Mouse (Mus musculus) liver, embryonic 11.5 days (tissue): ENCODE results near the gene Sirt6. TPM values are rescaled to one million over a fixed set of nuclear protein-coding genes. Genes with fewer than 3 reads are reported as not detected.

Experiments
- ATAC-seq: fragments of 200-750 bp; cut with Nextera tagmentation; replicated peaks from 2 replicates; pipeline ENCODE4 v1.8.0; 2017; ENCODE audit warnings: moderate number of reproducible peaks, mild to moderate bottlenecking, moderate TSS enrichment, moderate library complexity; ENCODE audit not compliant: low FRiP score
- DNase-seq: peaks from one replicate; pipeline ENCODE4 v3.0.0-alpha.2; 2017; ENCODE audit warnings: low spot score
- H3K27ac ChIP-seq: fragments of 300-500 bp; sonication (generic); 2 replicates; pipeline ENCODE4 v1.5.1; 2014; ENCODE audit warnings: mild to moderate bottlenecking, low read depth, low read length, control low read depth
- H3K27me3 ChIP-seq: fragments of 300-500 bp; sonication (generic); replicated peaks from 2 replicates; pipeline ENCODE4 v1.6.1; 2014; ENCODE audit warnings: low read length, mixed read lengths; ENCODE audit not compliant: control insufficient read depth, insufficient read depth
- H3K36me3 ChIP-seq: fragments of 300-500 bp; sonication (generic); 2 replicates; pipeline ENCODE4 v1.6.1; 2014; ENCODE audit warnings: mild to moderate bottlenecking, low read length, moderate library complexity, mixed read lengths; ENCODE audit not compliant: control insufficient read depth, insufficient read depth
- H3K4me1 ChIP-seq: fragments of 300-500 bp; sonication (generic); replicated peaks from 2 replicates; pipeline ENCODE4 v1.6.1; 2014; ENCODE audit warnings: low read length, mixed read lengths; ENCODE audit not compliant: control insufficient read depth, insufficient read depth
- H3K4me2 ChIP-seq: fragments of 300-500 bp; sonication (generic); 2 replicates; pipeline ENCODE4 v1.6.1; 2014; ENCODE audit warnings: mild to moderate bottlenecking, control low read depth, moderate library complexity
- H3K4me3 ChIP-seq: fragments of 300-500 bp; sonication (generic); 2 replicates; pipeline ENCODE4 v1.5.1; 2014; ENCODE audit warnings: low read depth, low read length, control low read depth
- H3K9ac ChIP-seq: fragments of 300-500 bp; sonication (generic); 2 replicates; pipeline ENCODE4 v1.6.1; 2014; ENCODE audit warnings: low read depth, low read length, control low read depth
- H3K9me3 ChIP-seq: fragments of 300-500 bp; sonication (generic); 2 replicates; pipeline ENCODE4 v1.6.1; 2016; ENCODE audit warnings: low read length, inconsistent platforms, mixed read lengths; ENCODE audit not compliant: control insufficient read depth
- WGBS: fragments of 180-500 bp; shearing (Covaris S2); extraction: QIAGEN DNeasy Blood & Tissue Kit; methylation state at CpG from one replicate; pipeline ENCODE4 v1.1.7; 2014; 5-methylcytosine and 5-hydroxymethylcytosine counted together
- polyA plus RNA-seq: library from polyadenylated mRNA; unstranded; fragments of >200 nt; fragmentation: Nextera tagmentation; extraction: Ambion mirVana; gene quantifications from 2 replicates; pipeline ENCODE4 v1.2.1, GENCODE M21; 2014

Gene Sirt6
- polyA plus RNA-seq, 1 experiment from 2014 or later, result 22.9 TPM

DNA sequence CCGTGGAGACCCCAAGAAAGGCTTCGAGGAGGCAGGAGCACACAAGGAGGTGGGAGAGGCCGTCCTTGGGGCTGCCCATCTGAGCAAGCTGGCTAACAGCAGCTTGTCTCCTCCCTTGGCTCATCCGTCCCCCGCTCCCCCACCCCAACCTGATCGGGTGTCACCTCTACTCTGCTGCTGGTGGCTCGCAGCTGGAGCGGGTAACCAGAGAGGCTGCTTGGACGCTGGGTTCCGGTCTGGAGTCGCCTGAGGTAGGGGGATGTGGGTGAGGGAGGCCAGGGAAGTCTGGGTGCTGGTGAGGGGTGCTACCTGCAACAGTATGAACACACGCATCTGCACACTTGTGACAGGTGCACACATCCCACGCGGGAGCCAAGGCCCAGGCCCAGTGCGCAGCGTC, 793 bp upstream of the Sirt6 start, which contains the start of gene Ankrd24:
TSS of gene Ankrd24 (plus strand) at position 151 of the 400 bp plus-strand sequence.
- Histone ChIP-seq H3K27ac (peak within 1 kb of the TSS; percentile 92), H3K4me3 (peak within 1 kb of the TSS; percentile 70), H3K27me3 (no peaks in the 10 kb centered on the region), H3K36me3 (peaks cover 2% of the 10 kb centered on the region; the same call in 1 of the 2 replicates), H3K4me2 (peak within 1 kb of the TSS; percentile 83), H3K9ac (peak within 1 kb of the TSS; percentile 88), H3K9me3 (no peaks in the 10 kb centered on the region), H3K4me1 (peaks cover 23% of the 10 kb centered on the region)
- DNase-seq (no peak), ATAC-seq (no peak)
- WGBS, result 84% methylated on average over 16 of the region's 16 CpGs

DNA sequence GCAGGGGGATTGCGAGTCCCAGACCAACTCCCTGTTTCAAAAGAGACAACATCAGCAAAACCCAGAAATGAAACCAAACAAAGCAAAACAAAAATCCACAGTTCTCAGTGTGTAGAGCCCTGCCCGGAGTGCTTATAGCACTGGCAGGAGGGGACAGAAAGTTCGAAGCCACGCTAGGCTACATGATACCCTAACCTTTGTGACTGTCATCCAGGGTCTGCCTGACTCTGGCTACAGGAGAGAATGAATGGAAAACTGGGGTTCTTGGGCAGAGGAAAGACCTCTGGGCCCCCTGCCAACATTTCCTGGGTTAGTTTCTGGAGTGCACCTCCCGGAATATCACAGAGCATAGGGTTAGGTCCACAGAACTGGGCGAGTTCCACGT, 231 bp upstream of the Sirt6 start:
- Histone ChIP-seq H3K4me2 (peak overlapping the region; percentile 83), H3K4me3 (peak overlapping the region; percentile 70), H3K27ac (peak overlapping the region; percentile 92), H3K9me3 (no peaks in the 10 kb centered on the region), H3K9ac (peak overlapping the region; percentile 88), H3K36me3 (peaks cover 2% of the 10 kb centered on the region; the same call in 1 of the 2 replicates), H3K4me1 (peaks cover 25% of the 10 kb centered on the region), H3K27me3 (no peaks in the 10 kb centered on the region)
- ATAC-seq (peak; percentile 35), DNase-seq (no peak)
- 45% methylated on average over 7 of the region's 7 CpGs for WGBS

DNA sequence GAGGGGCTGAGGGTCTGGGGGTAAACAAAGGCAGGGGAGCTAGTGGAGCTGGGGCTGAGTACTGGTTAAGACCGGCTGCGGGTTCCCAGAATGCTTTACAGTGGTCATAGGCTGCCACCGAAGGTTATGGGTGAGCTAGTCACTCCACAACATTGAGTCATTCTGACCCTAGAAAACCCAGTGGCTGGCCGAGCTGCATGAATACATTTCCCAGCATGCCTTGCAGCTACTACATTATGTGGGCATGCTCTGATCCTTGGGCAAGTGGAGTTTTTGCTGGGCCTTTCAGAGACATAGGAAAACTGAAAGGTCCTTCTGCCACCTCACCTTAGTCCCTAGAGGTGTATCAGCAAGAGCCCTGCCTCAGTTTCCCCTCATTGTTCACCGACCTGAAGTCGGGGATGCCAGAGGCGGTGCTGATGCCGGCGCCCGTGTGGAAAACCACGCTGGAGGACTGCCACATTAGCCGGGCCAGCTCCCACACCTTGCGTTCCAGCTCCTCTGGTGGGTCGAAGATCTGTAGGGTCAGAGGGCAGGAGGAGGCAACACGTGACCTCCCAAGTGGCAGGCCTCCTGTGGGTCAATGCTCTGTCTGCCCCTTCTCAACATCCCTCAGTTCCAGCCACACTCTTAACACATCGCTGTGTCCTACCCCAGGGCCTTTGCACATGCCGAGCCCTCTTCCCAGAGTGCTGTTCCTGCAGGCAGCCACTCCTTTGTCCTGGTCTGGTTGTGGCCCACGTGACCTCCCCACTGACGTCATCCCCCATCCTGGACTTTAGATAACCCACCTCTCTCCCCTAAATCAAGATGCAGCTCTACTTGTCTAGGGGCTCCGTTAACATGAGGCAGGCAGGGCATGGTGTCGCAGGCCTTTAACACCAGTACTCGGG, 1.2 kb downstream of the Sirt6 start:
- peaks cover 9% of the 10 kb centered on the region; the same call in 1 of the 2 replicates for H3K36me3 ChIP-seq
- DNase-seq, result no peak
- peaks cover 25% of the 10 kb centered on the region for H3K4me1 ChIP-seq
- peak overlapping the region; percentile 88 for H3K9ac ChIP-seq
- H3K27ac ChIP-seq, result peak overlapping the region; percentile 92
- peak overlapping the region; percentile 70 for H3K4me3 ChIP-seq
- no peak; the same call in 1 of the 2 replicates for ATAC-seq
- H3K4me2 ChIP-seq, result peak overlapping the region; percentile 83
- no peaks in the 10 kb centered on the region for H3K27me3 ChIP-seq
- no peaks in the 10 kb centered on the region for H3K9me3 ChIP-seq
- WGBS, result 80% methylated on average over 22 of the region's 22 CpGs

DNA sequence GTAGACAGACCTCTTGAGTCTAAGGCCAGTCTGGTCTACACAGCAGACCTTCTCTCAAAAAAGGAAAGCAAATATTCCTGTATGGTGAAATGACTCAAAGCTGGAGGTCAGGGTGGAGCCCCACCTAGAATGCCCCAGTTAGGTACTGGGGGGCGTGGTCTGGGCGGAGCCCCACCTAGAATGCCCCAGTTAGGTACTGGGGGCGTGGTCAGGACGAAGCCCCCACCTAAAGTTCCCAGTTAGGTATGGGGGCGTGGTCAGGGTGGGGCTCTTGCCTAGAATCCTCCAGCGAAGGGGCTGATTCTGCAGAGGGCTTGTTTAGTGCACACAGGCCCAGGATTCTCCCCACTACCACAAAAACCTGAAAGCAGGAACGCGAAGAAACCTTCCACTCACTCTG, 4.2 kb downstream of the Sirt6 start:
- peaks cover 24% of the 10 kb centered on the region for H3K4me1 ChIP-seq
- no peak overlapping the region for H3K27ac ChIP-seq
- ATAC-seq (no peak), DNase-seq (no peak)
- peaks cover 9% of the 10 kb centered on the region; the same call in 1 of the 2 replicates for H3K36me3 ChIP-seq
- no peaks in the 10 kb centered on the region for H3K27me3 ChIP-seq
- no peak overlapping the region; the same call in 1 of the 2 replicates for H3K9ac ChIP-seq
- H3K9me3 ChIP-seq, result no peaks in the 10 kb centered on the region
- H3K4me2 ChIP-seq, result no peak overlapping the region
- H3K4me3 ChIP-seq, result no peak overlapping the region
- 54% methylated on average over 8 of the region's 8 CpGs for WGBS

DNA sequence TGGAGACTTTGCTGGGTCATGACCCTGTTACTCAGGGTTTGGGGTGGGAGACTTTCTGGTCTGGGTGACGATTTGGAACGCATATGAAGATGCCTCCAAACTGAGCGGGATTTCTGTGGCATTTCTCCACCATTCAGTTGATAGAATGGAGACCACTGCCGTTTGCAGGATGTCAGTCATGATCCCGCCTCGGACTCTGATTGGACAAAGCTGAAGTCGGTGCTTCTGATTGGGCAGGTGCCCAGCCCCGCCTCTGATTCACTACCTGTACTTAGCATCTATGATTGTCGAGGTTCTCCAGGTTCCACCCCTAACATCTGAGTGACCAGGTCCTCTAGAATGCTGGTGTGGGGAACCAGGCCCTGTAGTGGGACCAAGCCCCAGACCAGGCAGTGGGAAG, 6.8 kb downstream of the Sirt6 start:
- Histone ChIP-seq H3K9me3 (no peaks in the 10 kb centered on the region), H3K27ac (no peak overlapping the region), H3K9ac (no peak overlapping the region), H3K36me3 (peaks cover 9% of the 10 kb centered on the region; the same call in 1 of the 2 replicates), H3K4me1 (peaks cover 9% of the 10 kb centered on the region), H3K4me2 (no peak overlapping the region), H3K27me3 (0 out of 2 replicates have a peak, but pooled peaks cover under 1% of the 10 kb centered on the region), H3K4me3 (no peak overlapping the region)
- ATAC-seq, result no peak; the same call in 1 of the 2 replicates
- DNase-seq, result no peak
- 50% methylated on average over 9 of the region's 9 CpGs for WGBS

DNA sequence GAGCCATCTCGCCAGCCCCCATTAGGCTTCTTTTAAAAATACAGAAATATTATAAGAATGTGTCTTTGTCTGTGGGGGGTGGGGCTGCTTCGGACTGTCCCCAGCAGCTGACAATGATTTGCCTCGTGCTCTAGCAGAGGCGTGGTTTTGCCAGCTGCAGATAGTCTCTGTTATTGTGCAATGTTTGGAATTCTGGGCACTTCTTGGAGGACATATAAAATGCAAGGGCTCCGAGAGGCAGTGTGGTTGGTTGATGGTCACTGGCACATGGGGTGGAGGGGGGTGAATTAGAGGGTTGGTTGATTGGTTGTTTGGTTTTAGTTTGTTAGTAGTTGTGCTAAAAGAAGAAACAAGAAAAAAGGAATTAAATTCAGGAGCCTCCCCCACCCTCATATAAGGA, 7.6 kb downstream of the Sirt6 start:
- ATAC-seq (no peak), DNase-seq (no peak)
- Histone ChIP-seq H3K9ac (no peak overlapping the region), H3K36me3 (peaks cover 9% of the 10 kb centered on the region; the same call in 1 of the 2 replicates), H3K27me3 (0 out of 2 replicates have a peak, but pooled peaks cover 2% of the 10 kb centered on the region), H3K9me3 (no peaks in the 10 kb centered on the region), H3K27ac (no peak overlapping the region), H3K4me1 (peaks cover 9% of the 10 kb centered on the region), H3K4me3 (no peak overlapping the region), H3K4me2 (no peak overlapping the region)
- 78% methylated on average over 5 of the region's 5 CpGs for WGBS

DNA sequence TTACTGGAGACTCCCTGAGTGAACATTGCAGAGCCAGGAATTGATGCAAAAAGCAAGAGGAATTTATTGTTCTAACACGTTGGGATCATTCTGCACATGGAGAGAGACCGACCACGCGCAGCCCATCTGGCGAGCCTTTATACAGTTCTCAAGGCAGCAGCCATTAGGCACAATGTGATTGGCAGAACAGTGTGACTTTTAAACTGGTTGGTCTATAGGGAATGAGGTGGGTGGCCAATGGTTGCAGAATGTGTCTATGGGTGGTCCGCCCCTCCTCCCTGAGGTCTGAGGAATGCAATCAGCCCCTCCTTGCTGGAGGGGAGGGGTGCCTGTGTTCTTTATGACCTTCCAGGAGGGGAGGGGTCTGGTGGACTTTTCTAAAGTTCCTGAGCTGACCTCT, 12.1 kb downstream of the Sirt6 start:
- H3K4me3 ChIP-seq, result no peak overlapping the region
- H3K27me3 ChIP-seq, result 0 out of 2 replicates have a peak, but pooled peaks cover 2% of the 10 kb centered on the region
- DNase-seq, result no peak
- 75% methylated on average over 6 of the region's 6 CpGs for WGBS
- H3K36me3 ChIP-seq, result no peaks in the 10 kb centered on the region
- H3K4me2 ChIP-seq, result no peak overlapping the region
- no peak for ATAC-seq
- H3K9me3 ChIP-seq, result no peaks in the 10 kb centered on the region
- H3K9ac ChIP-seq, result no peak overlapping the region
- H3K27ac ChIP-seq, result no peak overlapping the region
- H3K4me1 ChIP-seq, result no peaks in the 10 kb centered on the region

DNA sequence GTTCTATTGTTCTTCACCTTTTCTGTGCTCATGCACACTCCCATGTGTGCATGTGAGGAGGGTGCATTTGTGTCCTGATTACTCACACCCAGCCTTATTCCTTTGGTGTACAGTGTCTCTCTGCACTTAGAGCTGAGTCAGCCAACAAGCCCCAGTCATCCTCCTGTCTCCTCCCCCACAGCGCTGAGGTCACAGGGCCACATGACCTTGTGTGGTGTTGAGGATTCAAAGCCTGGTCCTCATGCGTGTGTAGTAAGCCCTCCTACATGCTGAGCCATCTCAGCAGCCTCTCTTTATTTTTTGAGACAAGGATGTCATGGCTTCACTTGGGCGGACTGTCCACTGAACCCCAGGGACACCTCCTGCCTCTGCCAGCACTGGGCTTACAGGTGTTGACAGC, 14.8 kb downstream of the Sirt6 start:
- ATAC-seq, result no peak
- 60% methylated on average over 3 of the region's 3 CpGs for WGBS

More for the DNA sequence above, 14.8 kb downstream of the Sirt6 start:
- Histone ChIP-seq H3K4me1 (no peaks in the 10 kb centered on the region), H3K4me3 (no peak overlapping the region), H3K27me3 (0 out of 2 replicates have a peak, but pooled peaks cover 2% of the 10 kb centered on the region), H3K4me2 (no peak overlapping the region), H3K9ac (no peak overlapping the region), H3K9me3 (no peaks in the 10 kb centered on the region), H3K27ac (no peak overlapping the region), H3K36me3 (no peaks in the 10 kb centered on the region; the same call in 1 of the 2 replicates)
- no peak for DNase-seq
